Mouse (Mus musculus) effector memory CD4-positive, alpha-beta T cell, adult 5 months (primary cell): ENCODE data around the gene D330045A20Rik. TPM values are rescaled to one million over a fixed set of nuclear protein-coding genes. Genes with fewer than 3 reads are reported as not detected.

ENCODE experiments used
- polyA plus RNA-seq: library from polyadenylated mRNA; unstranded; fragments of 100-300 nt; shearing (Covaris generic); gene quantifications from one replicate; pipeline ENCODE4 v1.2.1, GENCODE M21; 2017

D330045A20Rik gene
- 0.12 TPM for polyA plus RNA-seq

DNA sequence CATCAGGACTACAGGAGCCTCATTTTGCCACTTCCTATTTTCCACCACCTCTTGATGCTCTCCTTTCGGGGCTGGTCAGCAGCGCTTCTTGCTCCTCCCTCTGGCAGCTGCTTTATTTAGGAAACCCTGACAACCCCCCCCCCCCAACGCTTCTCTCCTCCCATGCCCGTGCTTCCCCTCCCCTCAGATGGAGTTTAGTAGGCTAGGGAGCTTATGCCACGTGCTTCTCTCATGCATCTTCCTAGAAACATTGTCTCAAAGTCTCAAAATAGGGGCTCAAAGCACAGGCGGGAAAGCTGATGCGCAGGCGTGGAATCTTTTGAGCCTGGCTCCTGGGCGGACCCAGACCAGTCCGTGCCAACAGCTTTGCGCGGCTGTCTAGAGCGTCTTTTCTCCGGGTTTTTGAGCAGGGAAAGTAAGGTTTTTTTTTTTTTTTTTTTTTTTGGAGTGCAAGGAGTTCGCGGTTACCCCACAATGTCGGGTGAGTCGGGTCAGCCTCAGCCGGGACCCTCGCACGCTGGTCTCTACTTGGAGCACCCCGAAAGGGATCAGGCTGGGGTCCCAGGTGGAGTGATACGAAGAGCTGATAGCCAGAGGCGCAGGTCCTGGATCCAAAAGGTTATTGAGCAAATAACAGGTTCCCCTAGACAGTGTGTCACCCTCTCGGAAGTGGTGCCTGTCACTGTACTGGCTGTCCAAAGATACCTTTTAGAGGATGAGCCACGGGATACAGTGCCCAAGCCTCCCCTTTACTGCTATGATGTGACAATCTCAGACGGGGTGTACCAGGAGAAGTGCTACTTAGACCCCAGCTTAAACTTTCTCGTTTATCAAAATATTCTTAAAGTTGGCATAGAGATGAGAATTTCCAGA, at the start of gene D330045A20Rik:
Gene D330045A20Rik (plus strand): TSS at position 346 of the 873 bp plus-strand sequence.

DNA sequence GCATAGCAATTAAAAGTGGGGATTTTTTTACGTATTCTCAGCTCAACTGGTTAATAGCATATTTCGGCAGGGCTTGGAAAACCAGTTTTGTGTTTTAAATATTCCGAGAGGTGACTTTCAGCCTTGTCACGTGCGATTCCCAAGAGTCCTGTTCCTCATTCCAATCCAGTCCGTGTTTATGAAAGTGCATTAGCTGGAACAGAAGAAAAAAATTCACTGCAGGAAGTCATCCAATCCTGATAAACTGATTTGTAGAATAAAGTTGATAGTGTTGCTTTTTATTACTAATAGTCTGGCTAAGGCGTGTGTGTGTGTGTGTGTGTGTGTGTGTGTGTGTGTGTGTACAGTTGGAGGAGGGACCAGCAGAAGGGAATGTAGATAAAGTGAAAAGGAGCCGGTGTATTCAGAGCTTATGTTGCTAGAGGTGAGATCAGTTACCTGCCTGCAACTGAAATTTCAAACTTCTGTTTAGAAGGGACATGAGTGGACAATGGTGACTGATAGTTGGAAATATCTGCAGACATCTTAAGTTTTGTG, 82.8 kb downstream of the D330045A20Rik start, which contains the start of gene Rnf128:
Gene Rnf128 (plus strand): TSS at position 392 of the 537 bp plus-strand sequence.

Other genes with a start within 250 kb of the D330045A20Rik start
- gene Trap1a, start 146.7 kb upstream of the D330045A20Rik start, polyA plus RNA-seq: not detected
- gene Rnf128, start 82.9 kb downstream of the D330045A20Rik start, polyA plus RNA-seq: 13.9 TPM
- gene Tbc1d8b, start 204.6 kb downstream of the D330045A20Rik start, polyA plus RNA-seq: 8.3 TPM
- gene Gm15013, start 234.1 kb downstream of the D330045A20Rik start, polyA plus RNA-seq: 0.49 TPM